Mouse (Mus musculus): ENCODE data around the gene Tktl1. TPM values are rescaled to one million over a fixed set of nuclear protein-coding genes. Genes with fewer than 3 reads are reported as not detected.

Tktl1 gene
- not detected in 2 replicates for polyA plus RNA-seq (2012; rRNA removed)

DNA sequence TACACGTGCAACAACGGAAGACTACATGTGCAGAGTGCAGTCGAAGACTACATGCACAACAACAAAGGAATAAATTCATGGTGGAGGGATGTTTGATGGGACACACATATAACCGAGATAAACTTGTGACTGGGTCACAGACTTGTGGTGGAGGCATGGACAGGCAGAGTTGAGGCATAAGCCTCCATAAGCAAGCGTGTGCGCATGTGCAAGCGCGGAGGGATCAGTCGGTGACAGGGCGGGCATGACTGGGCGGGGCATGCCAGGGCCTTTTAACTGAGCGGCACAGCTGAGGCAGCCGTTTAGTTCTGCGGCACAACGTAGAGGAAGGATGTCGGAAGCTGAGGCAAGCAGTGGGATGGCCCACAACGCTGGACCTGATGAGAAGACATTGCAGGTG, at the start of gene Tktl1:
Tktl1 (plus strand) TSS at position 301 of the 400 bp plus-strand sequence.

DNA sequence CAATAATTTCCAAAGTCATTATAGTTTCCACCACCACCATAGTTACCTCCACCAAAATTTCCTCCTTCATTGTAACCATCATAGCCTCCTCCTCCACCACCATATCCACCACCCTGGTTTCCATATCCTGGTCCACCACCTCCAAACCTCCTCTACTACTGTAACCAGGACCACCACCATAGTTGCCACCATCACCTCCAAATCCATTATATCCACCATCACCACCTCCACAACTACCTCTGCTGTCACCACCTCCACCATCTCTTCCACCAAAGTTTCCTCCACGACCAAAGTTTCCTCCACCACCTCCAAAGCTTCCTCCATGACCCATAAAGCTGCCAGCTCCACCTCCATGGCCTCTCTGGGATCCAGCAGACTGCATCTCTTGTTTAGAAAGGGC, 41.8 kb upstream of the Tktl1 start, which contains the start of gene Mecp2:
Mecp2 (minus strand) TSS at position 101 of the 400 bp plus-strand sequence.

DNA sequence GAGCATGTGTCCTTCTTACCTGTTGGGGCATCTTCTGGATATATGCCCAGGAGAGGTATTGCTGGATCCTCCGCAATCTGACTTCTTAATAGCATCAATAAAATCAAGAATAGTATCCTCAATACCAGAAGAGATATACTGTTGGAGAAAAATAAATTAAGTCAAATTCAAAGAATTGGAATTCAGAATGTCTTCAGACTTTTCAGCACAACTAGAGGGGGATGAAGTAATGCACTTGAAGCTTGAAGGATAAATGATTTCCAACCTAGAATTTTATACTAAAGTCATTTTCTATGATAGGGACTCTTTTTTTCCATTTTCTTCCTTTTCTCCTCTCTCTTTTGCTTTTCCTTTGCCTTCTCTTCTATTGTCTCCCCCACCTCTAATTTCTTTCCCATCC, 9.3 kb upstream of the Tktl1 start, which contains the start of gene Tex28:
Tex28 (minus strand) TSS at position 101 of the 400 bp plus-strand sequence.

DNA sequence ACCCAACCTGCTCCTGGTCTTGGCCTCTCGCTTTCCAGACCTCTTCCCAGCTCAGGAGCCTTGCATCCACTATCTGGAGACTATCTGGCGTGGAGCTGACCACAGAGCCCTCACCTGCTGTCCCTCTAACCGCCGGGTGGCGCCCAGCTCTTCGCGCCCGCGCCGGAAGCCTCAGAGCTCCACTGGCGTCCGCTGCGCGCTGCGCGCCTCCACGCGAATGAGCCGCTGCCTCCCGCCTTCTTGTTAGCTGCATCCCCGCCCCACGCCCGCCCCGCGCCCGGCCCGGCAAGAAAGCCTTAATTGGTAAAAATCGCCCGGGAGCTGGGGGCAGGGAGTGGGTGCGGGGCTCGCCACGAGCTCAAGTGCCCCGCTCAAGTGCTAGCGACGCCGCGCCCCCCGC, 72.6 kb downstream of the Tktl1 start, which contains the start of gene Flna:
Flna (minus strand) TSS at position 206 of the 400 bp plus-strand sequence.

DNA sequence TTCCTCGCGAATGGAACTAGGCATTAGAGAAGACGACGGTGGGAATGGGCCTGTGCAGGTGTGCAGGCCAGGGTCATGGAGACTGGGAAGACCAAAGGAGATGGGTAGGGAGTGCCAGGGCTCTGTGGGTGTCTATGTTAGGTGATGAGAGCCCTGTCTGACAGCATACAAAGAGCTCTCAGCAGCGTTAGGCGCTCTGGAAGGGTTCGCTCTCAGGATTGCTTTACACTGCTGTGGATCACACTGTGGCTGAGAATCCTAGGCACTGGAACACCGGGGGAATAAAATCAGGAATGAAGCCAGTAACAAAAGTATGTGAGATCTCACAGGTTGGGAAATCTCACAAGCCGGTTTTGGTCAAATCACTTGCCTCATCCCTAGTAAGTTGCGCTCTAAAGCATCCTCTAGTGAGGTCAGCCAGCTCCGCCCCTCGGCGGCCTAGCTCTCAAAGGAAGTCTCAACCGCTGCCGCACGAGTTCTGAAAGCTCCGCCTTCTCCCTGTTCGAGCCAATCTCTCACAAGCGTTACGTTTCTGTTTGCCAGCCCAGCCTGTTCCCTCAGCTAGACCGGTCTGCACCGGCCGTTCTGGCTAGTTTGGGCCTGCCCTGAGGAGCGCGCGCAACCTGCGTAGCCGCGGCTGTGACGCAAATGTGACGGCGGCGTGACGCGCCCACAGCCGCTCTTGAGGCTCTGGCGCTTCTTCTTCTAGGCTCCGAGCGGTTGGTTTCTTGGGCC, 77.3 kb downstream of the Tktl1 start, which contains the start of gene Emd:
Emd (plus strand) TSS at position 535 of the 735 bp plus-strand sequence.

Other genes with a start within 250 kb of the Tktl1 start
- 10.4 and 11.1 TPM in 2 replicates for gene Renbp, start 246.4 kb upstream of the Tktl1 start, polyA plus RNA-seq (2012; rRNA removed)
- 25.5 and 32.4 TPM in 2 replicates for gene Hcfc1, start 210.9 kb upstream of the Tktl1 start, polyA plus RNA-seq (2012; rRNA removed)
- 20.0 and 22.1 TPM in 2 replicates for gene Irak1, start 153.3 kb upstream of the Tktl1 start, polyA plus RNA-seq (2012; rRNA removed)
- not detected in 2 replicates for gene Opn1mw, start 49.8 kb upstream of the Tktl1 start, polyA plus RNA-seq (2012; rRNA removed)
- gene Mecp2, start 41.9 kb upstream of the Tktl1 start, polyA plus RNA-seq (2012; rRNA removed): 3.7 and 4.0 TPM in 2 replicates
- not detected in 2 replicates for gene Tex28, start 9.4 kb upstream of the Tktl1 start, polyA plus RNA-seq (2012; rRNA removed)
- 62.6 and 67.5 TPM in 2 replicates for gene Flna, start 72.6 kb downstream of the Tktl1 start, polyA plus RNA-seq (2012; rRNA removed)
- 24.7 and 30.3 TPM in 2 replicates for gene Emd, start 77.4 kb downstream of the Tktl1 start, polyA plus RNA-seq (2012; rRNA removed)
- 1,179 and 1,434 TPM in 2 replicates for gene Rpl10, start 93.6 kb downstream of the Tktl1 start, polyA plus RNA-seq (2012; rRNA removed)
- 18.0 and 20.9 TPM in 2 replicates for gene Taz, start 104.7 kb downstream of the Tktl1 start, polyA plus RNA-seq (2012; rRNA removed)
- 21.8 and 24.2 TPM in 2 replicates for gene Dnase1l1, start 105.1 kb downstream of the Tktl1 start, polyA plus RNA-seq (2012; rRNA removed)
- 58.9 and 70.1 TPM in 2 replicates for gene Atp6ap1, start 119.8 kb downstream of the Tktl1 start, polyA plus RNA-seq (2012; rRNA removed)
- gene Gdi1, start 127.7 kb downstream of the Tktl1 start, polyA plus RNA-seq (2012; rRNA removed): 101 and 102 TPM in 2 replicates
- 22.3 and 24.1 TPM in 2 replicates for gene Fam50a, start 135.8 kb downstream of the Tktl1 start, polyA plus RNA-seq (2012; rRNA removed)
- gene Plxna3, start 151.8 kb downstream of the Tktl1 start, polyA plus RNA-seq (2012; rRNA removed): 2.8 and 2.9 TPM in 2 replicates
- 43.3 and 50.5 TPM in 2 replicates for gene Lage3, start 176.4 kb downstream of the Tktl1 start, polyA plus RNA-seq (2012; rRNA removed)
- gene Ubl4a, start 196.0 kb downstream of the Tktl1 start, polyA plus RNA-seq (2012; rRNA removed): 18.2 and 19.7 TPM in 2 replicates
- gene Slc10a3, start 196.1 kb downstream of the Tktl1 start, polyA plus RNA-seq (2012; rRNA removed): 3.6 and 4.8 TPM in 2 replicates
- 5.9 and 7.1 TPM in 2 replicates for gene Fam3a, start 216.0 kb downstream of the Tktl1 start, polyA plus RNA-seq (2012; rRNA removed)
- gene Ikbkg, start 216.0 kb downstream of the Tktl1 start, polyA plus RNA-seq (2012; rRNA removed): 12.9 and 13.4 TPM in 2 replicates

All from liver, embryonic 14 days (tissue).